Mouse (Mus musculus): Measurements from ENCODE around the gene Dut. TPM values are rescaled to one million over a fixed set of nuclear protein-coding genes. Genes with fewer than 3 reads are reported as not detected.

The Dut gene
- polyA plus RNA-seq, 1 experiment: 99.9 TPM

- H3K36me3 ChIP-seq (ENCODE audit: control insufficient read depth, insufficient read depth): no peaks in the 10 kb centered on the region
- no peaks in the 10 kb centered on the region for H3K79me3 ChIP-seq (ENCODE audit: low read depth)
- no peak overlapping the region for H3ac ChIP-seq (ENCODE audit: control insufficient read depth, insufficient read length, low read depth)
- no peaks in the 10 kb centered on the region for H3K79me2 ChIP-seq (ENCODE audit: control insufficient read depth, insufficient read depth)
- TF ChIP-seq MYOD1 (IDR thresholded peaks at IDR 0.05; ENCODE audit: control insufficient read depth, insufficient read length, low read depth) (no peak), MYOG (IDR thresholded peaks at IDR 0.05; ENCODE audit: control insufficient read depth, extremely low read depth, insufficient read length) (no peak), CEBPB (IDR thresholded peaks at IDR 0.05; ENCODE audit: low read depth) (no peak), FOSL1 (IDR thresholded peaks at IDR 0.05; ENCODE audit: insufficient read depth, low read length, poor library complexity, severe bottlenecking) (no peak), MAX (IDR thresholded peaks at IDR 0.05) (no peak), USF1 (IDR thresholded peaks at IDR 0.05; ENCODE audit: low read depth) (no peak), CTCF (IDR thresholded peaks at IDR 0.05; ENCODE audit: control insufficient read depth, insufficient read depth, insufficient read length) (no peak)
- no peak overlapping the region for H3K4me3 ChIP-seq (ENCODE audit: insufficient read depth, poor library complexity, severe bottlenecking)
- no peaks in the 10 kb centered on the region for H3K27me3 ChIP-seq (ENCODE audit: control insufficient read depth, insufficient read depth, insufficient read length)
These were observed 43.4 kb downstream of the Dut start for GRCm38 (mm10) chr2:125290197-125290965.

- H3K27me3 ChIP-seq (ENCODE audit: control insufficient read depth, insufficient read depth, insufficient read length): no peaks in the 10 kb centered on the region
- H3ac ChIP-seq (ENCODE audit: control insufficient read depth, insufficient read length, low read depth): no peak overlapping the region
- no peak overlapping the region for H3K4me3 ChIP-seq (ENCODE audit: insufficient read depth, poor library complexity, severe bottlenecking)
- H3K79me2 ChIP-seq (ENCODE audit: control insufficient read depth, insufficient read depth): no peaks in the 10 kb centered on the region
- no peaks in the 10 kb centered on the region for H3K36me3 ChIP-seq (ENCODE audit: control insufficient read depth, insufficient read depth)
- TF ChIP-seq USF1 (IDR thresholded peaks at IDR 0.05; ENCODE audit: low read depth): no peak
- TF ChIP-seq CTCF (IDR thresholded peaks at IDR 0.05; ENCODE audit: control insufficient read depth, insufficient read depth, insufficient read length): no peak
- TF ChIP-seq MAX (IDR thresholded peaks at IDR 0.05): no peak
- TF ChIP-seq MYOD1 (IDR thresholded peaks at IDR 0.05; ENCODE audit: control insufficient read depth, insufficient read length, low read depth): no peak
- TF ChIP-seq MYOG (IDR thresholded peaks at IDR 0.05; ENCODE audit: control insufficient read depth, extremely low read depth, insufficient read length): no peak
- no peak for TF ChIP-seq FOSL1 (IDR thresholded peaks at IDR 0.05; ENCODE audit: insufficient read depth, low read length, poor library complexity, severe bottlenecking)
- TF ChIP-seq CEBPB (IDR thresholded peaks at IDR 0.05; ENCODE audit: low read depth): no peak
- no peaks in the 10 kb centered on the region for H3K79me3 ChIP-seq (ENCODE audit: low read depth)
These were observed 44.1 kb downstream of the Dut start for GRCm38 (mm10) chr2:125291101-125291500.

GRCm38 (mm10) chr2:125292616-125293015 is 45.6 kb downstream of the Dut start:
- H3K79me3 ChIP-seq (ENCODE audit: low read depth): no peaks in the 10 kb centered on the region
- no peaks in the 10 kb centered on the region for H3K27me3 ChIP-seq (ENCODE audit: control insufficient read depth, insufficient read depth, insufficient read length)
- no peaks in the 10 kb centered on the region for H3K36me3 ChIP-seq (ENCODE audit: control insufficient read depth, insufficient read depth)
- H3K79me2 ChIP-seq (ENCODE audit: control insufficient read depth, insufficient read depth): no peaks in the 10 kb centered on the region
- TF ChIP-seq USF1 (IDR thresholded peaks at IDR 0.05; ENCODE audit: low read depth) (no peak), CTCF (IDR thresholded peaks at IDR 0.05; ENCODE audit: control insufficient read depth, insufficient read depth, insufficient read length) (no peak), CEBPB (IDR thresholded peaks at IDR 0.05; ENCODE audit: low read depth) (no peak), MAX (IDR thresholded peaks at IDR 0.05) (no peak), FOSL1 (IDR thresholded peaks at IDR 0.05; ENCODE audit: insufficient read depth, low read length, poor library complexity, severe bottlenecking) (no peak), MYOD1 (IDR thresholded peaks at IDR 0.05; ENCODE audit: control insufficient read depth, insufficient read length, low read depth) (no peak), MYOG (IDR thresholded peaks at IDR 0.05; ENCODE audit: control insufficient read depth, extremely low read depth, insufficient read length) (no peak)
- no peak overlapping the region for H3K4me3 ChIP-seq (ENCODE audit: insufficient read depth, poor library complexity, severe bottlenecking)
- no peak overlapping the region for H3ac ChIP-seq (ENCODE audit: control insufficient read depth, insufficient read length, low read depth)

GRCm38 (mm10) chr2:125293969-125294491 is 47.0 kb downstream of the Dut start:
- Histone ChIP-seq H3K79me3 (ENCODE audit: low read depth) (no peaks in the 10 kb centered on the region), H3K4me3 (ENCODE audit: insufficient read depth, poor library complexity, severe bottlenecking) (no peak overlapping the region), H3K79me2 (ENCODE audit: control insufficient read depth, insufficient read depth) (no peaks in the 10 kb centered on the region), H3ac (ENCODE audit: control insufficient read depth, insufficient read length, low read depth) (no peak overlapping the region), H3K27me3 (ENCODE audit: control insufficient read depth, insufficient read depth, insufficient read length) (no peaks in the 10 kb centered on the region), H3K36me3 (ENCODE audit: control insufficient read depth, insufficient read depth) (peaks cover 8% of the 10 kb centered on the region)
- TF ChIP-seq MYOD1 (IDR thresholded peaks at IDR 0.05; ENCODE audit: control insufficient read depth, insufficient read length, low read depth) (peak; percentile 36), CEBPB (IDR thresholded peaks at IDR 0.05; ENCODE audit: low read depth) (peak; percentile 75), CTCF (IDR thresholded peaks at IDR 0.05; ENCODE audit: control insufficient read depth, insufficient read depth, insufficient read length) (no peak), MAX (IDR thresholded peaks at IDR 0.05) (peak; percentile 49), FOSL1 (IDR thresholded peaks at IDR 0.05; ENCODE audit: insufficient read depth, low read length, poor library complexity, severe bottlenecking) (peak; percentile 27), MYOG (IDR thresholded peaks at IDR 0.05; ENCODE audit: control insufficient read depth, extremely low read depth, insufficient read length) (no peak)

- Histone ChIP-seq H3K79me2 (ENCODE audit: control insufficient read depth, insufficient read depth) (no peaks in the 10 kb centered on the region), H3K36me3 (ENCODE audit: control insufficient read depth, insufficient read depth) (peaks cover 15% of the 10 kb centered on the region), H3K27me3 (ENCODE audit: control insufficient read depth, insufficient read depth, insufficient read length) (no peaks in the 10 kb centered on the region), H3K4me3 (ENCODE audit: insufficient read depth, poor library complexity, severe bottlenecking) (no peak overlapping the region), H3ac (ENCODE audit: control insufficient read depth, insufficient read length, low read depth) (no peak overlapping the region), H3K79me3 (ENCODE audit: low read depth) (no peaks in the 10 kb centered on the region)
- TF ChIP-seq MYOG (IDR thresholded peaks at IDR 0.05; ENCODE audit: control insufficient read depth, extremely low read depth, insufficient read length): no peak
- TF ChIP-seq MYOD1 (IDR thresholded peaks at IDR 0.05; ENCODE audit: control insufficient read depth, insufficient read length, low read depth): no peak
- TF ChIP-seq FOSL1 (IDR thresholded peaks at IDR 0.05; ENCODE audit: insufficient read depth, low read length, poor library complexity, severe bottlenecking): no peak
- no peak for TF ChIP-seq MAX (IDR thresholded peaks at IDR 0.05)
These were observed 48.5 kb downstream of the Dut start for GRCm38 (mm10) chr2:125295526-125295925.

Data from C2C12 (cell line).